Mouse (Mus musculus) stomach, postnatal 0 days (tissue): ENCODE results near the gene Spag9.

Experiments used
- CTCF ChIP-seq: IDR thresholded peaks from 2 replicates; pipeline ENCODE4 v1.5.1; 2016; ENCODE audit warnings: antibody characterized with exemption, low read depth, mild to moderate bottlenecking, moderate library complexity
- EP300 ChIP-seq: optimal IDR thresholded peaks from 2 replicates; pipeline ENCODE3; 2016; ENCODE audit warnings: antibody characterized with exemption

DNA sequence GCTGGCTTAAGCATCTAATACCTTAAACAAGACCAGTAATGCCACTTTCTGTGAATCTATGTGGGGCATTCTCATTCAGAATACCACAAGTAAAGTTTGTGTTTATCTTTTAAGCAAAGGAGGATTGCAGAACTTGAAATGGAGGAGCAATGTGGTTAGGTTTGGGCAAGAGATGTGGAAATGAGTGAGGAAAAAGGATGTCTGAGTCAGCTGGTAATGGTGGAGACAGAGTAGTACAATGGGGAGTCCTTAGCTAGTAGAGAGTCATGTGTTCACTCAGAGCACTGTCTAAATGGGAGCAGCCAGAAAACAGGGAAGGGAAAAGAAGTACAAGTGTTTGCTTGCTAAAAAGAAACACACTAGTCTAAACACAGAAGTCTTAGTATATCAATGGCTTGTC lies 122.7 kb downstream of the Spag9 start:
- TF ChIP-seq CTCF (no peak), EP300 (no peak)
